ENCODE assay signal across 26 mouse cellular contexts in the genomic region with DNA sequence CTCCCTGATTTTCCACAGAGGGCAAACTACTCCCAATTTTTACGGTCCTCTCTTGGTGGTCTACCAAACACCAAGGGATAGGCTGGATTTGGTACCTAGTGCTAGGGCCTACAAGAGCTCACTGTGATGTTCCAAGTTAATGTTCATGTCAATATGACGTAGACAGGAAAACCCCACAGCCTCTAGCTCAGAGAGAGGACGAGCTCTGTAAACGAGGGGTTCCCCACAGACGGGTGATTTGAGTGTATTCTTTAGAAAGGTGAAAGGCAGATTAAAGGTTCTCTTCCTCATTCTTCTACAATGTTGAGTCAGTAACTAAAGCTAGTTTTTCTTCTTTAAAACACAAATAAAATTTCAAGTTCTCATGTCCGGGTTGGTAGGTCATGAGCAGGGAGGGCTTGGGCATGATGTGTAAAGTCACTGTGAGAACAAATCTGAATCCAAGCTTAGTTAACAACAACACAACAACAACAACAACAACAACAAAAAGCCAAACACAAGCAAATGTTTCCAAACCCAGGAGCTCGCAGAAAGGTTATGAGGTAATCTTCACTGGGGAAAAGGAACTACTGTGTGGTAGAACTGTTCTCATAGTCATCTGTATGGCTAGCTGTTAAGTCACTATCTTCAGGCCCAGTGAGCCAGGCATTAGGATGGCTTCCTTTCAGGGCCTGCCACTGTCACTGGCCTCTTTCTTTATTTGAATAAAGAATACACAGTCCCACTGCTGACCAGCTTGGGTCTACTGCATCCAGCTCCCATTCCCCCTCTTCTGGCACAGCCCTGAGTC.
A peak's percentile ranks its signal among the peaks of the same experiment; 100 is the strongest.
DNase-seq lines count a peak whose midpoint lies in the region; ATAC-seq and TF ChIP-seq lines count a peak whose summit lies in the region.
"Had no signal": no experiment of that assay in that cellular context is flagged by ENCODE, and none has a peak within 500 bp of the region (broad histone marks: within the 10 kb centered on the region; RNA-seq: fewer than 3 reads in every experiment).

No protein-coding gene starts in this region.

- H3K9ac ChIP-seq in forebrain, embryonic 12.5 days, result no peak overlapping the region
- H3K9ac ChIP-seq: embryonic facial prominence, embryonic 12.5 days; heart, embryonic 12.5 days; kidney, embryonic 15.5 days; liver, embryonic 14.5 days; lung, embryonic 15.5 days; stomach, embryonic 15.5 days had no signal

- H3K4me3 ChIP-seq in bone marrow macrophage, adult 2 months (ENCODE audit: insufficient read depth, low read length), result no peak overlapping the region
- no peak overlapping the region for H3K4me3 ChIP-seq in forebrain, embryonic 12.5 days (replicated peaks)
- H3K4me3 ChIP-seq: embryonic facial prominence, embryonic 12.5 days; heart, embryonic 12.5 days; hindbrain, embryonic 10.5 days; kidney, embryonic 15.5 days; lung, embryonic 15.5 days; stomach, embryonic 15.5 days had no signal

- no peaks in the 10 kb centered on the region for H3K27me3 ChIP-seq in forebrain, embryonic 12.5 days
- H3K27me3 ChIP-seq: embryonic facial prominence, embryonic 12.5 days; heart, embryonic 12.5 days; kidney, embryonic 15.5 days; lung, embryonic 15.5 days; Patski; stomach, embryonic 15.5 days had no signal

- 0 out of 2 replicates have a peak, but pooled peaks cover 4% of the 10 kb centered on the region for H3K36me3 ChIP-seq in forebrain, embryonic 12.5 days (replicated peaks)
- H3K36me3 ChIP-seq: hindbrain, embryonic 10.5 days; kidney, embryonic 15.5 days; lung, embryonic 15.5 days; stomach, embryonic 15.5 days had no signal

- ATAC-seq in megakaryocyte, adult 5-6 weeks (ENCODE audit: poor library complexity, severe bottlenecking), result peak; percentile 65
- no peak for ATAC-seq in forebrain, embryonic 12.5 days (ENCODE audit: low FRiP score)
- ATAC-seq: hindbrain, postnatal 0 days; Patski had no signal

- peak; percentile 24 for DNase-seq in 416B (ENCODE audit: low read depth)
- peak; percentile 34 for DNase-seq in CD4-positive helper T cell, adult 2 months (ENCODE audit: low read depth, low spot score)
- no peak for DNase-seq in layer of hippocampus, postnatal 14 days (ENCODE audit: low spot score in 2 of 2)
- DNase-seq in lung, postnatal 14 days, result no peak
- DNase-seq: adrenal gland, adult 8-10 months; cerebellum, adult 9-11 months; heart, postnatal 10 days; kidney, adult 11 months; kidney, postnatal 36 days; lung, postnatal 4 days; right cerebral cortex, postnatal 14 days; thymus, postnatal 25 days had no signal

- no peak for TF ChIP-seq POLR2A in bone marrow macrophage, adult 2 months (IDR thresholded peaks at IDR 0.05; ENCODE audit: borderline replicate concordance, low read depth, low read length)

- no peaks in the 10 kb centered on the region for H3K9me3 ChIP-seq in forebrain, embryonic 12.5 days
- H3K9me3 ChIP-seq: embryonic facial prominence, embryonic 12.5 days; G1E; heart, embryonic 12.5 days; hindbrain, embryonic 10.5 days; kidney, embryonic 15.5 days; lung, embryonic 15.5 days; stomach, embryonic 15.5 days had no signal

- peak overlapping the region; percentile 55 for H3K27ac ChIP-seq in bone marrow macrophage, adult 2 months (ENCODE audit: insufficient read depth, low read depth, low read length)
- H3K27ac ChIP-seq in forebrain, embryonic 12.5 days, result no peak overlapping the region
- H3K27ac ChIP-seq: embryonic facial prominence, embryonic 12.5 days; hindbrain, embryonic 10.5 days; hindbrain, postnatal 0 days; liver, embryonic 14.5 days; lung, embryonic 15.5 days; stomach, embryonic 15.5 days had no signal

- WGBS in forebrain, embryonic 12.5 days, result 94% methylated on average over 7 of the region's 7 CpGs

- peaks cover 75% of the 10 kb centered on the region for H3K4me1 ChIP-seq in bone marrow macrophage, adult 2 months (ENCODE audit: control insufficient read depth, insufficient read depth, low read length)
- H3K4me1 ChIP-seq in forebrain, embryonic 12.5 days, result 0 out of 2 replicates have a peak, but pooled peaks cover 3% of the 10 kb centered on the region
- H3K4me1 ChIP-seq: stomach, embryonic 15.5 days had no signal

- no peak for TF ChIP-seq CTCF in bone marrow macrophage, adult 2 months (IDR thresholded peaks at IDR 0.05; ENCODE audit: low read depth, low read length)

- H3K4me2 ChIP-seq in forebrain, embryonic 12.5 days, result no peak overlapping the region
- H3K4me2 ChIP-seq: embryonic facial prominence, embryonic 12.5 days; heart, embryonic 12.5 days; kidney, embryonic 15.5 days; lung, embryonic 15.5 days; midbrain, embryonic 11.5 days; stomach, embryonic 15.5 days had no signal

Comparison
In these comparisons a context has a peak if more than half of its experiments do, and no peak if none do; other contexts are left out.
1. DNase-seq: peak in 416B (single experiment) and CD4-positive helper T cell, adult 2 months (single experiment); none in layer of hippocampus, postnatal 14 days (0 of 2) and lung, postnatal 14 days (single experiment).